Mouse (Mus musculus): ENCODE results near the gene Spink2. TPM values are rescaled to one million over a fixed set of nuclear protein-coding genes. Genes with fewer than 3 reads are reported as not detected.
"Not testable (repeated sequence)": the region's sequence is repeated elsewhere in the genome, so short reads cannot be mapped to it uniquely, and the experiment has no call there.

The Spink2 gene
- polyA plus RNA-seq, 1 experiment from 2014 or later: 7.3 TPM

DNA sequence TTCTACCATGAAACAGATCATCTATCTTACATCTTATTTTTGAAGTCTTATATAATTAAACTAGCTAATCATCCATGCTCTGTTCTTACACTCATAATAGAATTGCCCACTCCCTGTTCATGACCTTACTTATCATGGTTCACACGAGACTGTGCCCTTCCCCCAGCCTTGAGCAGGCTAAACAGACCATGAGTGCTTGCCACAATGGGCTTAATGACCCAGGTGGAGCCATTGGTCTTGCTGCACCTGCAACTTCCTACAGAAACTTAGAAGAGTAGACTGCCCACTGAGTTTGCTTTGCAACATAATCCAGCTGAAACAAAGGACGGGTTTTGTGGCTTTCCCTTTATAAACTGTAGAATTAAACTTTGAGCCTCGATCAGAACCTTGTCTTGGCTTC, 22.5 kb downstream of the Spink2 start:
- ATAC-seq (replicated peaks; ENCODE audit: insufficient number of reproducible peaks, low FRiP score, low TSS enrichment): no peak
- H3K27me3 ChIP-seq (ENCODE audit: control insufficient read depth, insufficient read depth, low read length): no peaks in the 10 kb centered on the region
- 66% methylated on average over 3 of the region's 3 CpGs for WGBS (ENCODE audit: insufficient replicate concordance)
- H3K27ac ChIP-seq (ENCODE audit: low read depth, low read length): no peak overlapping the region
- no peaks in the 10 kb centered on the region for H3K36me3 ChIP-seq (ENCODE audit: control insufficient read depth, insufficient read depth, low read length)
- H3K4me3 ChIP-seq (ENCODE audit: low read depth, low read length): no peak overlapping the region
- H3K9ac ChIP-seq (ENCODE audit: low read depth, low read length): no peak overlapping the region
- no peaks in the 10 kb centered on the region for H3K4me1 ChIP-seq (ENCODE audit: control insufficient read depth, insufficient read depth, low read length)
- H3K9me3 ChIP-seq (replicated peaks; ENCODE audit: control insufficient read depth, low read length): 0 out of 2 replicates have a peak, but pooled peaks cover 2% of the 10 kb centered on the region
- no peak overlapping the region for H3K4me2 ChIP-seq

DNA sequence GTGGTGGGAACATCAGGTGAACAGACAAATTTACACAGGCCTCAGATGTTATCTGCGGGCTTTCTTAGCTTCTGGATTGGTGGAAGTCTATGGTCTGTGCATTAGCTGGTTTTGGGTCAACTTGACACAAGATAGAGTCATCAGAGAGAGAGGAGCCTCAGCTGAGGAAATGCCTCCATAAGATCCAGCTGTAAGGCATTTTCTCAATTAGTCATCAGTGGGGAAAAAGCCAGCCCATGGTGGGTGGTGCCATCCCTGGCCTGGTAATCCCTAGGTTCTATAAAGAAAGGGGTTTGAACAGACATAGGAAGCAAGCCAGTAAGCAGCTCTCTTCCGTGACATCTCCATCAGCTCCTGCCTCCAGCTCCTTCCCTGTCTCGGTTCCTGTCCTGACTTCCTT, 25.9 kb downstream of the Spink2 start:
- WGBS (ENCODE audit: insufficient replicate concordance): 90% methylated on average over 3 of the region's 3 CpGs
- Histone ChIP-seq H3K36me3 (ENCODE audit: control insufficient read depth, insufficient read depth, low read length) (no peaks in the 10 kb centered on the region), H3K4me3 (ENCODE audit: low read depth, low read length) (no peak overlapping the region), H3K27me3 (ENCODE audit: control insufficient read depth, insufficient read depth, low read length) (no peaks in the 10 kb centered on the region), H3K27ac (ENCODE audit: low read depth, low read length) (no peak overlapping the region), H3K9me3 (replicated peaks; ENCODE audit: control insufficient read depth, low read length) (0 out of 2 replicates have a peak, but pooled peaks cover 2% of the 10 kb centered on the region), H3K9ac (ENCODE audit: low read depth, low read length) (no peak overlapping the region), H3K4me2 (no peak overlapping the region), H3K4me1 (ENCODE audit: control insufficient read depth, insufficient read depth, low read length) (no peaks in the 10 kb centered on the region)
- ATAC-seq (replicated peaks; ENCODE audit: insufficient number of reproducible peaks, low FRiP score, low TSS enrichment): no peak

- not testable (repeated sequence) for H3K4me1 ChIP-seq (ENCODE audit: control insufficient read depth, insufficient read depth, low read length); H3K4me2 ChIP-seq; H3K9me3 ChIP-seq (replicated peaks; ENCODE audit: control insufficient read depth, low read length); H3K9ac ChIP-seq (ENCODE audit: low read depth, low read length); H3K36me3 ChIP-seq (ENCODE audit: control insufficient read depth, insufficient read depth, low read length); ATAC-seq (replicated peaks; ENCODE audit: insufficient number of reproducible peaks, low FRiP score, low TSS enrichment); H3K27ac ChIP-seq (ENCODE audit: low read depth, low read length); H3K4me3 ChIP-seq (ENCODE audit: low read depth, low read length); H3K27me3 ChIP-seq (ENCODE audit: control insufficient read depth, insufficient read depth, low read length)
- WGBS (ENCODE audit: insufficient replicate concordance): 55% methylated on average over 5 of the region's 5 CpGs
These were observed 27.4 kb downstream of the Spink2 start for GRCm38 (mm10) chr5:77183876-77184275.

- no peaks in the 10 kb centered on the region; the same call in 1 of the 2 replicates for H3K4me1 ChIP-seq (ENCODE audit: control insufficient read depth, insufficient read depth, low read length)
- WGBS (ENCODE audit: insufficient replicate concordance): 35% methylated on average over 1 of the region's 1 CpGs
- no peak for ATAC-seq (replicated peaks; ENCODE audit: insufficient number of reproducible peaks, low FRiP score, low TSS enrichment)
- H3K27ac ChIP-seq (ENCODE audit: low read depth, low read length): no peak overlapping the region
- H3K4me2 ChIP-seq: no peak overlapping the region
- H3K4me3 ChIP-seq (ENCODE audit: low read depth, low read length): no peak overlapping the region
- H3K9me3 ChIP-seq (replicated peaks; ENCODE audit: control insufficient read depth, low read length): 0 out of 2 replicates have a peak, but pooled peaks cover 2% of the 10 kb centered on the region
- no peak overlapping the region for H3K9ac ChIP-seq (ENCODE audit: low read depth, low read length)
- no peaks in the 10 kb centered on the region for H3K27me3 ChIP-seq (ENCODE audit: control insufficient read depth, insufficient read depth, low read length)
- no peaks in the 10 kb centered on the region for H3K36me3 ChIP-seq (ENCODE audit: control insufficient read depth, insufficient read depth, low read length)
These were observed 27.9 kb downstream of the Spink2 start for GRCm38 (mm10) chr5:77183338-77183737.

GRCm38 (mm10) chr5:77181508-77181907, 29.8 kb downstream of the Spink2 start:
- no peaks in the 10 kb centered on the region for H3K36me3 ChIP-seq (ENCODE audit: control insufficient read depth, insufficient read depth, low read length)
- no peak for ATAC-seq (replicated peaks; ENCODE audit: insufficient number of reproducible peaks, low FRiP score, low TSS enrichment)
- H3K4me3 ChIP-seq (ENCODE audit: low read depth, low read length): no peak overlapping the region
- H3K9me3 ChIP-seq (replicated peaks; ENCODE audit: control insufficient read depth, low read length): no peaks in the 10 kb centered on the region
- no peak overlapping the region for H3K27ac ChIP-seq (ENCODE audit: low read depth, low read length)
- WGBS (ENCODE audit: insufficient replicate concordance): 73% methylated on average over 7 of the region's 7 CpGs
- H3K4me1 ChIP-seq (ENCODE audit: control insufficient read depth, insufficient read depth, low read length): peaks cover 5% of the 10 kb centered on the region
- no peak overlapping the region for H3K4me2 ChIP-seq
- H3K9ac ChIP-seq (ENCODE audit: low read depth, low read length): no peak overlapping the region
- H3K27me3 ChIP-seq (ENCODE audit: control insufficient read depth, insufficient read depth, low read length): no peaks in the 10 kb centered on the region

GRCm38 (mm10) chr5:77178976-77179375, 32.3 kb downstream of the Spink2 start:
- H3K36me3 ChIP-seq (ENCODE audit: control insufficient read depth, insufficient read depth, low read length): no peaks in the 10 kb centered on the region
- H3K27me3 ChIP-seq (ENCODE audit: control insufficient read depth, insufficient read depth, low read length): no peaks in the 10 kb centered on the region
- no peak overlapping the region for H3K27ac ChIP-seq (ENCODE audit: low read depth, low read length)
- peaks cover 5% of the 10 kb centered on the region for H3K4me1 ChIP-seq (ENCODE audit: control insufficient read depth, insufficient read depth, low read length)
- H3K9me3 ChIP-seq (replicated peaks; ENCODE audit: control insufficient read depth, low read length): no peaks in the 10 kb centered on the region
- 84% methylated on average over 1 of the region's 1 CpGs for WGBS (ENCODE audit: insufficient replicate concordance)
- ATAC-seq (replicated peaks; ENCODE audit: insufficient number of reproducible peaks, low FRiP score, low TSS enrichment): no peak
- no peak overlapping the region for H3K4me3 ChIP-seq (ENCODE audit: low read depth, low read length)
- H3K9ac ChIP-seq (ENCODE audit: low read depth, low read length): no peak overlapping the region
- H3K4me2 ChIP-seq: no peak overlapping the region

GRCm38 (mm10) chr5:77178008-77178407, 33.3 kb downstream of the Spink2 start:
- H3K9me3 ChIP-seq (replicated peaks; ENCODE audit: control insufficient read depth, low read length): no peaks in the 10 kb centered on the region
- 19% methylated on average over 9 of the region's 9 CpGs for WGBS (ENCODE audit: insufficient replicate concordance)
- H3K4me2 ChIP-seq: no peak overlapping the region
- no peaks in the 10 kb centered on the region for H3K36me3 ChIP-seq (ENCODE audit: control insufficient read depth, insufficient read depth, low read length)
- no peaks in the 10 kb centered on the region for H3K27me3 ChIP-seq (ENCODE audit: control insufficient read depth, insufficient read depth, low read length)
- no peak for ATAC-seq (replicated peaks; ENCODE audit: insufficient number of reproducible peaks, low FRiP score, low TSS enrichment)
- no peak overlapping the region for H3K27ac ChIP-seq (ENCODE audit: low read depth, low read length)
- peaks cover 5% of the 10 kb centered on the region for H3K4me1 ChIP-seq (ENCODE audit: control insufficient read depth, insufficient read depth, low read length)
- H3K4me3 ChIP-seq (ENCODE audit: low read depth, low read length): no peak overlapping the region
- H3K9ac ChIP-seq (ENCODE audit: low read depth, low read length): no peak overlapping the region

GRCm38 (mm10) chr5:77174779-77175178, 36.5 kb downstream of the Spink2 start:
- Histone ChIP-seq H3K36me3 (ENCODE audit: control insufficient read depth, insufficient read depth, low read length) (no peaks in the 10 kb centered on the region), H3K9ac (ENCODE audit: low read depth, low read length) (no peak overlapping the region), H3K9me3 (replicated peaks; ENCODE audit: control insufficient read depth, low read length) (no peaks in the 10 kb centered on the region), H3K27ac (ENCODE audit: low read depth, low read length) (no peak overlapping the region), H3K4me3 (ENCODE audit: low read depth, low read length) (no peak overlapping the region), H3K4me2 (no peak overlapping the region), H3K27me3 (ENCODE audit: control insufficient read depth, insufficient read depth, low read length) (no peaks in the 10 kb centered on the region), H3K4me1 (ENCODE audit: control insufficient read depth, insufficient read depth, low read length) (peaks cover 5% of the 10 kb centered on the region)
- ATAC-seq (replicated peaks; ENCODE audit: insufficient number of reproducible peaks, low FRiP score, low TSS enrichment): no peak
- 57% methylated on average over 4 of the region's 4 CpGs for WGBS (ENCODE audit: insufficient replicate concordance)

- H3K36me3 ChIP-seq (ENCODE audit: control insufficient read depth, insufficient read depth, low read length): no peaks in the 10 kb centered on the region
- no peak overlapping the region for H3K4me2 ChIP-seq
- WGBS (ENCODE audit: insufficient replicate concordance): 46% methylated on average over 4 of the region's 5 CpGs
- no peaks in the 10 kb centered on the region for H3K27me3 ChIP-seq (ENCODE audit: control insufficient read depth, insufficient read depth, low read length)
- no peak overlapping the region for H3K4me3 ChIP-seq (ENCODE audit: low read depth, low read length)
- H3K4me1 ChIP-seq (ENCODE audit: control insufficient read depth, insufficient read depth, low read length): no peaks in the 10 kb centered on the region
- H3K9me3 ChIP-seq (replicated peaks; ENCODE audit: control insufficient read depth, low read length): no peaks in the 10 kb centered on the region
- no peak overlapping the region for H3K9ac ChIP-seq (ENCODE audit: low read depth, low read length)
- no peak overlapping the region for H3K27ac ChIP-seq (ENCODE audit: low read depth, low read length)
- no peak for ATAC-seq (replicated peaks; ENCODE audit: insufficient number of reproducible peaks, low FRiP score, low TSS enrichment)
These were observed 40.7 kb downstream of the Spink2 start for GRCm38 (mm10) chr5:77170593-77170992.

Measured in heart, embryonic 11.5 days (tissue).